Mouse (Mus musculus) MEL (cell line): ENCODE measurements around the gene Tmem126a. TPM values are rescaled to one million over a fixed set of nuclear protein-coding genes. Genes with fewer than 3 reads are reported as not detected.

Experiments used
- DNase-seq: peaks from one replicate; pipeline ENCODE4 v3.0.0; 2011; ENCODE audit warnings: low read depth, low spot score
- H3K27ac ChIP-seq: 2 replicates; pipeline ENCODE4 v1.5.1; 2012; ENCODE audit warnings: low read depth, mild to moderate bottlenecking, control low read depth, low read length, moderate library complexity; ENCODE audit not compliant: control insufficient read depth
- H3K27me3 ChIP-seq, 2 experiments: fragments of 150-350 bp in 1 of 2; sonication (generic) in 1 of 2; 2 replicates each; pipeline ENCODE4 v1.6.1; 2012; ENCODE audit warnings: low read length in 2 of 2, mild to moderate bottlenecking in 2 of 2, improper control_type of control experiment in 1 of 2, moderate library complexity in 1 of 2; ENCODE audit not compliant: insufficient read depth in 2 of 2, control insufficient read depth in 1 of 2
- H3K36me3 ChIP-seq, 2 experiments: 2 replicates each; pipeline ENCODE4 v1.6.1; 2012 to 2014; ENCODE audit warnings: low read length in 2 of 2, improper control_type of control experiment in 1 of 2, inconsistent platforms in 1 of 2, mild to moderate bottlenecking in 1 of 2; ENCODE audit not compliant: insufficient read depth in 2 of 2, control insufficient read depth in 1 of 2
- H3K4me1 ChIP-seq, 2 experiments: fragments of 150-350 bp in 1 of 2; sonication (generic) in 1 of 2; 2 replicates each; pipeline ENCODE4 v1.6.1; 2012; ENCODE audit warnings: low read length in 2 of 2, improper control_type of control experiment in 1 of 2, mild to moderate bottlenecking in 1 of 2; ENCODE audit not compliant: insufficient read depth in 2 of 2, control insufficient read depth in 1 of 2
- H3K4me3 ChIP-seq, 2 experiments: fragments of 150-350 bp in 1 of 2; sonication (generic) in 1 of 2; 2 replicates each; pipeline ENCODE4 v1.5.1; 2012; ENCODE audit warnings: low read depth in 2 of 2, low read length in 2 of 2, mild to moderate bottlenecking in 2 of 2, moderate library complexity in 2 of 2, control low read depth in 1 of 2, improper control_type of control experiment in 1 of 2; ENCODE audit not compliant: control insufficient read depth in 1 of 2, insufficient read depth in 1 of 2
- H3K79me2 ChIP-seq: 2 replicates; pipeline ENCODE4 v1.6.1; 2012; ENCODE audit warnings: mild to moderate bottlenecking, low read length, moderate library complexity; ENCODE audit not compliant: control insufficient read depth, poor library complexity, insufficient read depth
- H3K9ac ChIP-seq: 2 replicates; pipeline ENCODE4 v1.6.1; 2012; ENCODE audit warnings: low read depth, mild to moderate bottlenecking, control low read depth, low read length, moderate library complexity; ENCODE audit not compliant: control insufficient read depth, poor library complexity, severe bottlenecking
- H3K9me3 ChIP-seq: fragments of 150-350 bp; sonication (generic); replicated peaks from 2 replicates; pipeline ENCODE4 v1.6.1; 2012; ENCODE audit warnings: mild to moderate bottlenecking, low read length, improper control_type of control experiment, moderate library complexity; ENCODE audit not compliant: insufficient read depth
- BHLHE40 ChIP-seq: IDR thresholded peaks from 2 replicates; pipeline ENCODE4 v1.6.1; 2012; ENCODE audit warnings: low read depth, mild to moderate bottlenecking, inconsistent platforms, low read length, improper control_type of control experiment, borderline replicate concordance
- ETS1 ChIP-seq: IDR thresholded peaks from 2 replicates; pipeline ENCODE4 v1.6.1; 2012; ENCODE audit warnings: low read depth, mild to moderate bottlenecking, inconsistent platforms, low read length, improper control_type of control experiment, moderate library complexity
- JUND ChIP-seq: IDR thresholded peaks from 2 replicates; pipeline ENCODE4 v1.6.1; 2011; ENCODE audit warnings: low read depth, mild to moderate bottlenecking, improper control_type of control experiment, low read length
- MAX ChIP-seq: IDR thresholded peaks from 2 replicates; pipeline ENCODE4 v1.6.1; 2011; ENCODE audit warnings: low read length, improper control_type of control experiment
- MEF2A ChIP-seq: IDR thresholded peaks from 2 replicates; pipeline ENCODE4 v1.6.1; 2014; ENCODE audit warnings: low read depth, mild to moderate bottlenecking, inconsistent platforms, low read length, improper control_type of control experiment; ENCODE audit not compliant: poor library complexity, insufficient replicate concordance, severe bottlenecking; ENCODE audit errors: extremely low read depth
- MXI1 ChIP-seq: IDR thresholded peaks from 2 replicates; pipeline ENCODE4 v1.6.1; 2011; ENCODE audit warnings: mild to moderate bottlenecking, low read depth, low read length, improper control_type of control experiment
- MYB ChIP-seq: IDR thresholded peaks from 2 replicates; pipeline ENCODE4 v1.6.1; 2011; ENCODE audit warnings: mild to moderate bottlenecking, low read depth, low read length, improper control_type of control experiment
- NRF1 ChIP-seq: IDR thresholded peaks from 2 replicates; pipeline ENCODE4 v1.6.1; 2014; ENCODE audit warnings: low read depth, mild to moderate bottlenecking, inconsistent platforms, low read length, improper control_type of control experiment, moderate library complexity; ENCODE audit not compliant: poor library complexity, insufficient read depth, severe bottlenecking
- RCOR1 ChIP-seq: IDR thresholded peaks from 2 replicates; pipeline ENCODE4 v1.6.1; 2012; ENCODE audit warnings: low read depth, mild to moderate bottlenecking, inconsistent platforms, low read length, improper control_type of control experiment
- TAL1 ChIP-seq: IDR thresholded peaks from 2 replicates; pipeline ENCODE4 v1.6.1; 2012; ENCODE audit warnings: mild to moderate bottlenecking, inconsistent platforms, low read length, moderate library complexity, mixed read lengths
- ZMIZ1 ChIP-seq: IDR thresholded peaks from 2 replicates; pipeline ENCODE4 v1.6.1; 2012; ENCODE audit warnings: low read depth, mild to moderate bottlenecking, inconsistent platforms, low read length, improper control_type of control experiment, moderate library complexity
- polyA plus RNA-seq, 2 experiments: library from polyadenylated mRNA; stranded (reverse) in 1 of 2; unstranded in 1 of 2; fragments of >175 nt in 1 of 2; fragments of >200 nt in 1 of 2; gene quantifications; 2 replicates each; pipeline versions ENCODE4 v1.2.1 to v1.2.4; 2012; ENCODE audit warnings: low replicate concordance in 2 of 2, low read depth in 1 of 2; ENCODE audit not compliant: insufficient read length in 2 of 2, insufficient read depth in 1 of 2, missing spikeins in 1 of 2
- total RNA-seq: library from RNA; depleted of rRNA; stranded (reverse); fragments of 300-350 nt; gene quantifications from 2 replicates; pipeline ENCODE4 v1.2.3, GENCODE M21; 2012

Tmem126a gene
- total and polyA plus RNA-seq, 3 experiments, result 10.3 to 11.9 TPM; not detected in 1

GRCm38 (mm10) chr7:90456845-90457468, at the start of gene Tmem126a (continued):
- TF ChIP-seq ETS1, result peak; percentile 39; the same call in 1 of the 2 replicates
- TF ChIP-seq RCOR1, result 0 out of 2 replicates have a peak, but pooled peaks have one; percentile 14
- no peak for TF ChIP-seq JUND
- TF ChIP-seq TAL1, result no peak

DNA sequence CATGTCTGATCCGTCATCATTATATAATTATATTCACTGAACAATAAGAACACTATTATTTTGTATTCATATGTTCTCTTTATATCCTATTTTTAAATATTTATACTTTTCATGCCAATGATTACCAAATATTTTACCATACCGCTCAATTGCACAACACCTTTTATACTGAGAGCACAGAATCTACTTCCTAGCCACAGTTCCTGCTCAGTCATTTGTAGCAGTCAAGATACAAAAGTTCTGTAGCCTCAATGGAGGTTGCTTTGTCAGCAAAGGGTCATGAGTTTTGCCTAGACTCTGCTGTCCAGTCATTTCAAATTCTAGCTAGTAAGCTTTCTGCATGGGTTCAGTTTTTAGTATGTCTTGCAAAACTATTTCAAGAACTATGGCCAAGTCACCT, 25.6 kb upstream of the Tmem126a start:
- Histone ChIP-seq H3K4me3 (no peak overlapping the region), H3K27me3 (peaks cover 3 to 14% of the 10 kb centered on the region in 2 experiments; a peak in 3 of 4 replicates), H3K27ac (no peak overlapping the region), H3K79me2 (no peaks in the 10 kb centered on the region), H3K36me3 (no peaks in the 10 kb centered on the region), H3K4me1 (no peaks in the 10 kb centered on the region), H3K9me3 (no peaks in the 10 kb centered on the region), H3K9ac (no peak overlapping the region)
- TF ChIP-seq ETS1 (no peak), MYB (no peak), RCOR1 (no peak)
- no peak for DNase-seq

DNA sequence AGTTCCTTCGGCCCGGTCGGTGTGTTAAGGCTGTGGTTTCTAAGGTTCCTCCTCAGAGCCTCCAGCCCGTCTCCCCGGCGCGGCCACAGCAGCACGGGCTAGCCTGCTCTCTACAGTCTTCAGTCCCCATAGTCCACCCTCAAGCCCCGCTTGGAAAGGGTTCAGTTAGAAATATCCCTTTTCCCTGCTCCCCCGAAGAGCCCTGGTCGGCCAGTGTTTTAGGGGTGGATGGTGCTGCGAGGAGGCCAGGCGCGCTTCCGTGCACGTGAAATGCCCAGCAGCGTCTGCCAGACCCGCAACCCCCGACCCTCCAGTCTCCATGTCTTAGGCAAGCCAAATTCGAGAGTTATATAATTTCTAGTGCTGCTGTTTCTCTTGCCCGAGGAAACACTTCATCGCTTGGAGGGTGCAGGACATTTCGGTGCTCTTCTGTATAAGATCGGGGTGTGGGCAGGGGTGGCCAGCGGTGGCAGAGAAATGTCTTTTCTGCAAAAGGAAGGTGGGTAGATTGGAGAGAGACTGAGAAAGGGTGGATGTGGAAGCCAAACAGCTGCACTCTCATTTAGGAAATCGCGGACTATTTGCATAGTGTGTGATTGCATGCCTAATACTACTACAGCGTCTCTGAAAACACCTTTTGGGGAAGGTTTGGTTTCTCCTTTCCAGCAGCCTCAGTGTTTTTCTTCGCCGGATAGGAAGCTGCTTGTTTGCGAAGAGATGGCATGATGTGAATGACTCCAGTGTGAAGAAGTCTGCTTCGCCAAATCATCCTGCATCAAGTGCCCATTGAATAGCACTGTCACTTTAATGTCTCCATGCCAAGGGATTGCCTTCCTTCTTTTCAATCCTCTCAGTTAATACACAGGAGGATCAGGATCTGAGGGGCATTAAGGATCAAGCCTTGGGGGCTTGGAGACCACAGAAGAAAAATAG, 19.6 kb upstream of the Tmem126a start, which contains the start of gene Dlg2:
Gene Dlg2 (plus strand): TSS at position 360 of the 933 bp plus-strand sequence.
- H3K9me3 ChIP-seq, result no peaks in the 10 kb centered on the region
- peak within 1 kb of the TSS; percentile 74 to 85 for H3K4me3 ChIP-seq
- H3K79me2 ChIP-seq, result peaks cover 2% of the 10 kb centered on the region; the same call in 1 of the 2 replicates
- H3K27me3 ChIP-seq, result peaks cover 1 to 20% of the 10 kb centered on the region in 2 experiments; a peak in 2 of 4 replicates
- peaks cover 0 to 11% of the 10 kb centered on the region in 2 experiments; a peak in 3 of 4 replicates for H3K36me3 ChIP-seq
- TF ChIP-seq MAX, result no peak
- no peak for TF ChIP-seq MEF2A
- no peak for TF ChIP-seq NRF1
- TF ChIP-seq ZMIZ1, result no peak
- TF ChIP-seq MXI1, result peak; percentile 19; the same call in 1 of the 2 replicates
- peak; percentile 21; the same call in 1 of the 2 replicates for TF ChIP-seq BHLHE40
- DNase-seq, result peak; percentile 45
- peaks cover 0 to 8% of the 10 kb centered on the region in 2 experiments; a peak in 2 of 4 replicates for H3K4me1 ChIP-seq
- peak within 1 kb of the TSS; percentile 73 for H3K27ac ChIP-seq
- H3K9ac ChIP-seq, result peak within 1 kb of the TSS; percentile 75
